Mouse (Mus musculus) embryo, embryonic 11 days (tissue): ENCODE measurements around the gene Leprot.

Experiments used
- DNase-seq: peaks from one replicate; pipeline ENCODE4 v3.0.0-alpha.2; 2015

The Leprot gene

GRCm38 (mm10) chr4:101669161-101669560 lies 21.6 kb downstream of the Leprot start:
- no peak for DNase-seq

GRCm38 (mm10) chr4:101669811-101670210 lies 22.3 kb downstream of the Leprot start:
- no peak for DNase-seq

- no peak for DNase-seq
These were observed 27.3 kb downstream of the Leprot start for GRCm38 (mm10) chr4:101674790-101675189.

GRCm38 (mm10) chr4:101675726-101676125 lies 28.2 kb downstream of the Leprot start:
- DNase-seq: no peak

- no peak for DNase-seq
These were observed 35.1 kb downstream of the Leprot start for GRCm38 (mm10) chr4:101682620-101683019.

GRCm38 (mm10) chr4:101683086-101683485 lies 35.6 kb downstream of the Leprot start:
- DNase-seq: no peak

GRCm38 (mm10) chr4:101684821-101685220 lies 37.3 kb downstream of the Leprot start:
- DNase-seq: no peak

GRCm38 (mm10) chr4:101686227-101686810 lies 38.8 kb downstream of the Leprot start:
- no peak for DNase-seq

GRCm38 (mm10) chr4:101689241-101689640 lies 41.7 kb downstream of the Leprot start:
- DNase-seq: no peak

GRCm38 (mm10) chr4:101689645-101690044 lies 42.1 kb downstream of the Leprot start:
- DNase-seq: no peak

- DNase-seq: no peak
These were observed 45.4 kb downstream of the Leprot start for GRCm38 (mm10) chr4:101692892-101693291.

GRCm38 (mm10) chr4:101694529-101694928 lies 47.0 kb downstream of the Leprot start:
- DNase-seq: no peak

GRCm38 (mm10) chr4:101697236-101697635 lies 49.7 kb downstream of the Leprot start:
- no peak for DNase-seq

GRCm38 (mm10) chr4:101699423-101699822 lies 51.9 kb downstream of the Leprot start:
- DNase-seq: no peak

GRCm38 (mm10) chr4:101700892-101701640 lies 53.5 kb downstream of the Leprot start:
- DNase-seq: no peak

GRCm38 (mm10) chr4:101705325-101705724 lies 57.8 kb downstream of the Leprot start:
- no peak for DNase-seq

- peak; percentile 78 for DNase-seq
These were observed 59.7 kb downstream of the Leprot start for GRCm38 (mm10) chr4:101707234-101707633.

- peak; percentile 58 for DNase-seq
These were observed 60.4 kb downstream of the Leprot start for GRCm38 (mm10) chr4:101707953-101708352.
